Mouse (Mus musculus) lung, embryonic 15.5 days (tissue): ENCODE results near the gene Supt3. TPM values are rescaled to one million over a fixed set of nuclear protein-coding genes. Genes with fewer than 3 reads are reported as not detected.

Experiments used
- ATAC-seq: fragments of 200-750 bp; cut with Nextera tagmentation; 2 replicates; pipeline ENCODE4 v1.8.0; 2017; ENCODE audit warnings: moderate number of reproducible peaks, borderline replicate concordance; ENCODE audit not compliant: low FRiP score, low TSS enrichment; ENCODE audit errors: extremely low read depth
- H3K27ac ChIP-seq: fragments of 300-500 bp; sonication (generic); 2 replicates; pipeline ENCODE4 v1.5.1; 2015; ENCODE audit warnings: moderate library complexity, mild to moderate bottlenecking, inconsistent platforms
- H3K27me3 ChIP-seq: fragments of 300-500 bp; sonication (generic); 2 replicates; pipeline ENCODE4 v1.6.1; 2015; ENCODE audit warnings: inconsistent platforms
- H3K36me3 ChIP-seq: fragments of 300-500 bp; sonication (generic); 2 replicates; pipeline ENCODE4 v1.6.1; 2015; ENCODE audit warnings: inconsistent platforms
- H3K4me1 ChIP-seq: fragments of 300-500 bp; sonication (generic); 2 replicates; pipeline ENCODE4 v1.6.1; 2015; ENCODE audit warnings: inconsistent platforms
- H3K4me2 ChIP-seq: fragments of 300-500 bp; sonication (generic); 2 replicates; pipeline ENCODE4 v1.6.1; 2015; ENCODE audit warnings: inconsistent platforms, mild to moderate bottlenecking, moderate library complexity
- H3K4me3 ChIP-seq: fragments of 300-500 bp; sonication (generic); 2 replicates; pipeline ENCODE4 v1.5.1; 2015; ENCODE audit warnings: mild to moderate bottlenecking, inconsistent platforms
- H3K9ac ChIP-seq: fragments of 300-500 bp; sonication (generic); 2 replicates; pipeline ENCODE4 v1.6.1; 2015; ENCODE audit warnings: inconsistent platforms
- H3K9me3 ChIP-seq: fragments of 300-500 bp; sonication (generic); 2 replicates; pipeline ENCODE4 v1.6.1; 2016; ENCODE audit warnings: inconsistent platforms
- WGBS: fragments of 180-500 bp; shearing (Covaris S2); methylation state at CpG from one replicate; pipeline ENCODE4 v1.1.7; 2015; 5-methylcytosine and 5-hydroxymethylcytosine counted together
- polyA plus RNA-seq: library from polyadenylated mRNA; unstranded; fragments of >200 nt; fragmentation: Nextera tagmentation; extraction: Ambion mirVana; gene quantifications from 2 replicates; pipeline ENCODE4 v1.2.1, GENCODE M21; 2015

Supt3 gene
- polyA plus RNA-seq, 1 experiment from 2014 or later = 19.7 TPM

GRCm38 (mm10) chr17:44842184-44842583, 65.2 kb downstream of the Supt3 start:
- Histone ChIP-seq H3K27ac (no peak overlapping the region), H3K9ac (no peak overlapping the region)

GRCm38 (mm10) chr17:44863165-44863564, 86.2 kb downstream of the Supt3 start:
- Histone ChIP-seq H3K4me3 (no peak overlapping the region), H3K4me1 (no peaks in the 10 kb centered on the region), H3K4me2 (no peak overlapping the region), H3K9me3 (no peaks in the 10 kb centered on the region), H3K9ac (no peak overlapping the region), H3K27me3 (no peaks in the 10 kb centered on the region), H3K27ac (no peak overlapping the region), H3K36me3 (no peaks in the 10 kb centered on the region)
- 93% methylated on average over 6 of the region's 6 CpGs for WGBS
- no peak for ATAC-seq

More at GRCm38 (mm10) chr17:44842184-44842583, 65.2 kb downstream of the Supt3 start:
- 58% methylated on average over 4 of the region's 4 CpGs for WGBS
- no peaks in the 10 kb centered on the region for H3K4me1 ChIP-seq
- no peak overlapping the region for H3K4me2 ChIP-seq
- H3K9me3 ChIP-seq = no peaks in the 10 kb centered on the region
- no peaks in the 10 kb centered on the region for H3K27me3 ChIP-seq
- H3K4me3 ChIP-seq = no peak overlapping the region
- H3K36me3 ChIP-seq = no peaks in the 10 kb centered on the region
- ATAC-seq = no peak

- 26% methylated on average over 1 of the region's 1 CpGs for WGBS
- H3K4me1 ChIP-seq = no peaks in the 10 kb centered on the region
- no peaks in the 10 kb centered on the region for H3K9me3 ChIP-seq
- H3K4me3 ChIP-seq = no peak overlapping the region
- H3K36me3 ChIP-seq = no peaks in the 10 kb centered on the region
- H3K27me3 ChIP-seq = no peaks in the 10 kb centered on the region
- ATAC-seq = no peak
- H3K27ac ChIP-seq = no peak overlapping the region
- H3K9ac ChIP-seq = no peak overlapping the region
- no peak overlapping the region for H3K4me2 ChIP-seq
Measured at GRCm38 (mm10) chr17:44893592-44893991, 116.6 kb downstream of the Supt3 start.

GRCm38 (mm10) chr17:44943536-44944090, 166.7 kb downstream of the Supt3 start:
- Histone ChIP-seq H3K4me1 (no peaks in the 10 kb centered on the region), H3K36me3 (no peaks in the 10 kb centered on the region), H3K4me2 (no peak overlapping the region), H3K27ac (no peak overlapping the region), H3K9ac (no peak overlapping the region), H3K4me3 (no peak overlapping the region), H3K9me3 (no peaks in the 10 kb centered on the region), H3K27me3 (no peaks in the 10 kb centered on the region)
- ATAC-seq = no peak
- 72% methylated on average over 4 of the region's 4 CpGs for WGBS

GRCm38 (mm10) chr17:44945333-44945732, 168.4 kb downstream of the Supt3 start:
- H3K4me2 ChIP-seq = no peak overlapping the region
- H3K9ac ChIP-seq = no peak overlapping the region
- H3K27ac ChIP-seq = no peak overlapping the region
- WGBS = 74% methylated on average over 5 of the region's 5 CpGs
- no peaks in the 10 kb centered on the region for H3K9me3 ChIP-seq
- no peak overlapping the region for H3K4me3 ChIP-seq
- H3K27me3 ChIP-seq = no peaks in the 10 kb centered on the region
- H3K36me3 ChIP-seq = no peaks in the 10 kb centered on the region
- ATAC-seq = no peak
- no peaks in the 10 kb centered on the region for H3K4me1 ChIP-seq

GRCm38 (mm10) chr17:44948321-44948720, 171.4 kb downstream of the Supt3 start:
- whole genome bisulfite sequencing = 92% methylated on average over 3 of the region's 3 CpGs
- ATAC-seq = no peak
- no peaks in the 10 kb centered on the region for H3K27me3 ChIP-seq
- no peak overlapping the region for H3K27ac ChIP-seq
- H3K4me3 ChIP-seq = no peak overlapping the region
- no peak overlapping the region for H3K4me2 ChIP-seq
- H3K9me3 ChIP-seq = no peaks in the 10 kb centered on the region
- H3K36me3 ChIP-seq = no peaks in the 10 kb centered on the region
- H3K9ac ChIP-seq = no peak overlapping the region
- H3K4me1 ChIP-seq = no peaks in the 10 kb centered on the region

GRCm38 (mm10) chr17:44956671-44957070, 179.7 kb downstream of the Supt3 start:
- H3K36me3 ChIP-seq = no peaks in the 10 kb centered on the region
- 79% methylated on average over 2 of the region's 2 CpGs for WGBS
- no peak overlapping the region for H3K4me2 ChIP-seq
- H3K9ac ChIP-seq = no peak overlapping the region
- no peak overlapping the region for H3K4me3 ChIP-seq
- no peaks in the 10 kb centered on the region for H3K27me3 ChIP-seq
- ATAC-seq = no peak
- H3K9me3 ChIP-seq = no peaks in the 10 kb centered on the region
- no peaks in the 10 kb centered on the region for H3K4me1 ChIP-seq
- H3K27ac ChIP-seq = no peak overlapping the region

- H3K27ac ChIP-seq = no peak overlapping the region
- H3K9me3 ChIP-seq = no peaks in the 10 kb centered on the region
- no peaks in the 10 kb centered on the region for H3K27me3 ChIP-seq
- H3K9ac ChIP-seq = no peak overlapping the region
- no peak for ATAC-seq
- no peaks in the 10 kb centered on the region for H3K36me3 ChIP-seq
- H3K4me1 ChIP-seq = no peaks in the 10 kb centered on the region
- H3K4me2 ChIP-seq = no peak overlapping the region
- H3K4me3 ChIP-seq = no peak overlapping the region
- WGBS = 74% methylated on average over 6 of the region's 6 CpGs
Measured at GRCm38 (mm10) chr17:44963051-44963798, 186.3 kb downstream of the Supt3 start.

- H3K4me3 ChIP-seq = no peak overlapping the region
- no peak for ATAC-seq
- no peak overlapping the region for H3K27ac ChIP-seq
- no peaks in the 10 kb centered on the region for H3K4me1 ChIP-seq
- H3K9ac ChIP-seq = no peak overlapping the region
- H3K4me2 ChIP-seq = no peak overlapping the region
- no peaks in the 10 kb centered on the region for H3K27me3 ChIP-seq
- WGBS = 83% methylated on average over 1 of the region's 1 CpGs
- H3K36me3 ChIP-seq = no peaks in the 10 kb centered on the region
- no peaks in the 10 kb centered on the region for H3K9me3 ChIP-seq
Measured at GRCm38 (mm10) chr17:44967186-44967585, 190.2 kb downstream of the Supt3 start.

- Histone ChIP-seq H3K36me3 (no peaks in the 10 kb centered on the region), H3K4me2 (no peak overlapping the region), H3K9me3 (no peaks in the 10 kb centered on the region), H3K9ac (no peak overlapping the region), H3K27me3 (no peaks in the 10 kb centered on the region), H3K4me3 (no peak overlapping the region), H3K27ac (no peak overlapping the region), H3K4me1 (no peaks in the 10 kb centered on the region)
- WGBS = 84% methylated on average over 3 of the region's 3 CpGs
- no peak for ATAC-seq
Measured at GRCm38 (mm10) chr17:44970255-44970654, 193.3 kb downstream of the Supt3 start.

- Histone ChIP-seq H3K27me3 (no peaks in the 10 kb centered on the region), H3K4me2 (no peak overlapping the region), H3K27ac (no peak overlapping the region), H3K4me3 (no peak overlapping the region), H3K9ac (no peak overlapping the region), H3K4me1 (no peaks in the 10 kb centered on the region), H3K9me3 (no peaks in the 10 kb centered on the region), H3K36me3 (no peaks in the 10 kb centered on the region)
- no peak for ATAC-seq
- WGBS = 54% methylated on average over 4 of the region's 4 CpGs
Measured at GRCm38 (mm10) chr17:44973489-44973888, 196.5 kb downstream of the Supt3 start.

- Histone ChIP-seq H3K9me3 (no peaks in the 10 kb centered on the region), H3K27ac (no peak overlapping the region), H3K9ac (no peak overlapping the region), H3K36me3 (no peaks in the 10 kb centered on the region), H3K4me2 (no peak overlapping the region), H3K4me1 (no peaks in the 10 kb centered on the region), H3K4me3 (no peak overlapping the region), H3K27me3 (no peaks in the 10 kb centered on the region)
- no peak for ATAC-seq
- whole genome bisulfite sequencing = 55% methylated on average over 2 of the region's 2 CpGs
Measured at GRCm38 (mm10) chr17:44977690-44978089, 200.7 kb downstream of the Supt3 start.
